ENCODE assay signal across 10 mouse cellular contexts in genomic region chr5:105859716-105860460, GRCm38 (mm10). TPM values are rescaled to one million over a fixed set of nuclear protein-coding genes. Genes with fewer than 3 reads are reported as not detected.
DNase-seq lines count a peak whose midpoint lies in the region; ATAC-seq and TF ChIP-seq lines count a peak whose summit lies in the region.
"Had no signal": no experiment of that assay in that cellular context is flagged by ENCODE, and none has a peak within 500 bp of the region (broad histone marks: within the 10 kb centered on the region; RNA-seq: fewer than 3 reads in every experiment).

No protein-coding gene starts in this region.

- H3K27ac ChIP-seq in kidney, postnatal 0 days: 0 out of 2 replicates have a peak overlapping the region, but pooled peaks have one; percentile 27
- H3K27ac ChIP-seq in embryonic facial prominence, embryonic 15.5 days (replicated peaks): peak overlapping the region; percentile 48
- H3K27ac ChIP-seq in liver, embryonic 13.5 days: peak overlapping the region; percentile 67
- H3K27ac ChIP-seq: hindbrain, postnatal 0 days had no signal

- H3K9ac ChIP-seq in kidney, postnatal 0 days (ENCODE audit: low read depth, low read length): no peak overlapping the region
- H3K9ac ChIP-seq in embryonic facial prominence, embryonic 15.5 days: no peak overlapping the region
- H3K9ac ChIP-seq in liver, embryonic 13.5 days: no peak overlapping the region

- WGBS in kidney, postnatal 0 days: 44% methylated on average over 11 of the region's 11 CpGs
- WGBS in embryonic facial prominence, embryonic 15.5 days: 31% methylated on average over 11 of the region's 11 CpGs
- 27% methylated on average over 11 of the region's 11 CpGs for WGBS in liver, embryonic 13.5 days (ENCODE audit: insufficient replicate concordance)

- H3K4me2 ChIP-seq in kidney, postnatal 0 days (ENCODE audit: low read length): no peak overlapping the region
- H3K4me2 ChIP-seq in embryonic facial prominence, embryonic 15.5 days (replicated peaks): no peak overlapping the region
- no peak overlapping the region for H3K4me2 ChIP-seq in liver, embryonic 13.5 days

- H3K27me3 ChIP-seq in kidney, postnatal 0 days (ENCODE audit: insufficient read depth, low read length): no peaks in the 10 kb centered on the region
- H3K27me3 ChIP-seq in embryonic facial prominence, embryonic 15.5 days: no peaks in the 10 kb centered on the region
- no peaks in the 10 kb centered on the region for H3K27me3 ChIP-seq in liver, embryonic 13.5 days

- H3K9me3 ChIP-seq in kidney, postnatal 0 days (replicated peaks; ENCODE audit: low read length): no peaks in the 10 kb centered on the region
- H3K9me3 ChIP-seq in embryonic facial prominence, embryonic 15.5 days (replicated peaks): no peaks in the 10 kb centered on the region
- H3K9me3 ChIP-seq in liver, embryonic 13.5 days (replicated peaks): no peaks in the 10 kb centered on the region

- intact Hi-C loops in left cerebral cortex, postnatal 4 days (cut with DNase I): no loop called here

- no peak for DNase-seq in kidney, postnatal 0 days (ENCODE audit: low spot score)
- DNase-seq in kidney, postnatal 10 days: no peak
- peak; percentile 38 for DNase-seq in embryo, embryonic 9.5 days (ENCODE audit: extremely low spot score)
- no peak for DNase-seq in liver, embryonic 13.5 days
- DNase-seq in left cerebral cortex, postnatal 4 days: no peak
- DNase-seq: cerebellum, adult 9-11 months; retina, postnatal 1 day had no signal

- H3K4me3 ChIP-seq in kidney, postnatal 0 days (replicated peaks; ENCODE audit: low read depth, low read length): no peak overlapping the region
- H3K4me3 ChIP-seq in embryonic facial prominence, embryonic 15.5 days (replicated peaks): no peak overlapping the region
- H3K4me3 ChIP-seq in liver, embryonic 13.5 days (replicated peaks): no peak overlapping the region

- no peaks in the 10 kb centered on the region for H3K36me3 ChIP-seq in kidney, postnatal 0 days (ENCODE audit: insufficient read depth, low read length)
- no peaks in the 10 kb centered on the region for H3K36me3 ChIP-seq in embryonic facial prominence, embryonic 15.5 days
- no peaks in the 10 kb centered on the region for H3K36me3 ChIP-seq in liver, embryonic 13.5 days

- no peak for TF ChIP-seq CTCF in kidney, postnatal 0 days (IDR thresholded peaks at IDR 0.05; ENCODE audit: low read depth)

- no peak for ATAC-seq in kidney, postnatal 0 days (replicated peaks; ENCODE audit: low FRiP score, low read depth)
- no peak for ATAC-seq in embryonic facial prominence, embryonic 15.5 days (ENCODE audit: insufficient number of reproducible peaks, low FRiP score, low TSS enrichment, low read depth)
- peak; percentile 41; the same call in 1 of the 2 replicates for ATAC-seq in liver, embryonic 13.5 days (ENCODE audit: low read depth)
- ATAC-seq in activated CD4-positive, CD25-positive, alpha-beta regulatory T cell, adult 4 months: no peak
- ATAC-seq: hindbrain, postnatal 0 days had no signal

- H3K4me1 ChIP-seq in kidney, postnatal 0 days (replicated peaks; ENCODE audit: insufficient read depth, low read length): peaks cover 10% of the 10 kb centered on the region; the same call in 1 of the 2 replicates
- H3K4me1 ChIP-seq in embryonic facial prominence, embryonic 15.5 days: peaks cover 20% of the 10 kb centered on the region
- peaks cover 17% of the 10 kb centered on the region for H3K4me1 ChIP-seq in liver, embryonic 13.5 days (replicated peaks)

RNA-seq across cellular contexts. Expression of gene Zfp326, which starts 16.5 kb away (rescaled TPM):
- 28.9 and 32.3 TPM in 2 replicates for polyA plus RNA-seq in kidney, postnatal 0 days (2015; fragmentation: Nextera tagmentation; extraction: Ambion mirVana)
- 34.9 and 41.2 TPM in 2 replicates for polyA plus RNA-seq in embryonic facial prominence, embryonic 15.5 days (2015; fragmentation: Nextera tagmentation; extraction: Ambion mirVana)
- polyA plus RNA-seq in liver, embryonic 13.5 days (2015; fragmentation: Nextera tagmentation; extraction: Ambion mirVana): 8.5 and 9.9 TPM in 2 replicates
- total RNA-seq in left cerebral cortex, postnatal 4 days (2021): 10 to 100 TPM; 57.2 to 64.9 TPM
- 10 to 100 TPM; 12.4 to 14.0 TPM for polyA plus RNA-seq in activated CD4-positive, CD25-positive, alpha-beta regulatory T cell, adult 4 months (2017; shearing (Covaris generic))
